Mouse (Mus musculus): Measurements from ENCODE around the gene Nmt2. TPM values are rescaled to one million over a fixed set of nuclear protein-coding genes. Genes with fewer than 3 reads are reported as not detected.

Gene Nmt2
- total RNA-seq, 2 experiments from 2014 or later: 3.3 to 7.8 TPM

Other genes with a start within 250 kb of the Nmt2 start
- 0.21 TPM in 1 of 2 replicates, not detected in the other for gene Fam171a1, start 170.0 kb upstream of the Nmt2 start, total RNA-seq (2015; ENCODE audit: low replicate concordance)
- gene Fam171a1, start 170.0 kb upstream of the Nmt2 start, total RNA-seq (2017; ENCODE audit: low replicate concordance): 0.17 and 0.42 TPM in 2 replicates
- 5.6 and 6.5 TPM in 2 replicates for gene Rpp38, start 48.4 kb downstream of the Nmt2 start, total RNA-seq (2015; ENCODE audit: low replicate concordance)
- 1.7 and 2.4 TPM in 2 replicates for gene Rpp38, start 48.4 kb downstream of the Nmt2 start, total RNA-seq (2017; ENCODE audit: low replicate concordance)
- gene Acbd7, start 52.0 kb downstream of the Nmt2 start, total RNA-seq (2015; ENCODE audit: low replicate concordance): not detected in 2 replicates
- gene Acbd7, start 52.0 kb downstream of the Nmt2 start, total RNA-seq (2017; ENCODE audit: low replicate concordance): not detected in 2 replicates
- gene Olah, start 113.0 kb downstream of the Nmt2 start, total RNA-seq (2015; ENCODE audit: low replicate concordance): not detected in 2 replicates
- gene Olah, start 113.0 kb downstream of the Nmt2 start, total RNA-seq (2017; ENCODE audit: low replicate concordance): not detected in 2 replicates
- not detected in 2 replicates for gene Meig1, start 138.4 kb downstream of the Nmt2 start, total RNA-seq (2015; ENCODE audit: low replicate concordance)
- gene Meig1, start 138.4 kb downstream of the Nmt2 start, total RNA-seq (2017; ENCODE audit: low replicate concordance): not detected in 2 replicates
- 10.2 and 14.8 TPM in 2 replicates for gene Dclre1c, start 139.9 kb downstream of the Nmt2 start, total RNA-seq (2015; ENCODE audit: low replicate concordance)
- gene Dclre1c, start 139.9 kb downstream of the Nmt2 start, total RNA-seq (2017; ENCODE audit: low replicate concordance): 7.7 and 11.7 TPM in 2 replicates
- gene Suv39h2, start 190.8 kb downstream of the Nmt2 start, total RNA-seq (2015; ENCODE audit: low replicate concordance): 4.0 and 14.2 TPM in 2 replicates
- 4.2 and 8.6 TPM in 2 replicates for gene Suv39h2, start 190.8 kb downstream of the Nmt2 start, total RNA-seq (2017; ENCODE audit: low replicate concordance)
- gene Gm45902, start 228.6 kb downstream of the Nmt2 start, total RNA-seq (2015; ENCODE audit: low replicate concordance): 0.58 and 1.7 TPM in 2 replicates
- gene Gm45902, start 228.6 kb downstream of the Nmt2 start, total RNA-seq (2017; ENCODE audit: low replicate concordance): 2.6 and 8.9 TPM in 2 replicates
- 16.7 and 19.0 TPM in 2 replicates for gene Hspa14, start 228.6 kb downstream of the Nmt2 start, total RNA-seq (2015; ENCODE audit: low replicate concordance)
- 39.8 and 47.8 TPM in 2 replicates for gene Hspa14, start 228.6 kb downstream of the Nmt2 start, total RNA-seq (2017; ENCODE audit: low replicate concordance)
- not detected in 2 replicates for gene Cdnf, start 228.8 kb downstream of the Nmt2 start, total RNA-seq (2015; ENCODE audit: low replicate concordance)
- gene Cdnf, start 228.8 kb downstream of the Nmt2 start, total RNA-seq (2017; ENCODE audit: low replicate concordance): 1.0 and 1.1 TPM in 2 replicates